Mouse (Mus musculus): ENCODE results near the gene Cyp2w1.
"Not testable (repeated sequence)": the region's sequence is repeated elsewhere in the genome, so short reads cannot be mapped to it uniquely, and the experiment has no call there.

The Cyp2w1 gene

GRCm38 (mm10) chr5:139388195-139388570 is 35.8 kb downstream of the Cyp2w1 start:
- no peak for DNase-seq

GRCm38 (mm10) chr5:139388694-139389675 is 36.6 kb downstream of the Cyp2w1 start:
- peak; percentile 89 for DNase-seq

GRCm38 (mm10) chr5:139389676-139390061 is 37.3 kb downstream of the Cyp2w1 start:
- peak; percentile 66 for DNase-seq

GRCm38 (mm10) chr5:139390324-139391119 is 38.1 kb downstream of the Cyp2w1 start:
- DNase-seq = not testable (repeated sequence)

- no peak for DNase-seq
Measured at GRCm38 (mm10) chr5:139391309-139391990, 39.0 kb downstream of the Cyp2w1 start.

GRCm38 (mm10) chr5:139392219-139393196 is 40.1 kb downstream of the Cyp2w1 start:
- DNase-seq = no peak

- DNase-seq = no peak
Measured at GRCm38 (mm10) chr5:139393197-139393588, 40.8 kb downstream of the Cyp2w1 start.

GRCm38 (mm10) chr5:139394399-139394798 is 42.0 kb downstream of the Cyp2w1 start:
- DNase-seq = peak; percentile 64

GRCm38 (mm10) chr5:139395528-139395927 is 43.1 kb downstream of the Cyp2w1 start:
- no peak for DNase-seq

GRCm38 (mm10) chr5:139397359-139397916 is 45.0 kb downstream of the Cyp2w1 start:
- DNase-seq = no peak

GRCm38 (mm10) chr5:139397959-139398753 is 45.7 kb downstream of the Cyp2w1 start:
- DNase-seq = peak; percentile 92

- DNase-seq = no peak
Measured at GRCm38 (mm10) chr5:139398786-139399185, 46.4 kb downstream of the Cyp2w1 start.

- no peak for DNase-seq
Measured at GRCm38 (mm10) chr5:139399991-139400390, 47.6 kb downstream of the Cyp2w1 start.

GRCm38 (mm10) chr5:139402106-139402505 is 49.7 kb downstream of the Cyp2w1 start:
- DNase-seq = no peak

- no peak for DNase-seq
Measured at GRCm38 (mm10) chr5:139403692-139404260, 51.4 kb downstream of the Cyp2w1 start.

GRCm38 (mm10) chr5:139404801-139405401 is 52.5 kb downstream of the Cyp2w1 start, which contains the start of gene C130050O18Rik:
TSS of gene C130050O18Rik (plus strand) at chr5:139405280.
- no peak for DNase-seq

GRCm38 (mm10) chr5:139405478-139405877 is 53.1 kb downstream of the Cyp2w1 start:
- DNase-seq = no peak

- DNase-seq = no peak
Measured at GRCm38 (mm10) chr5:139405953-139406352, 53.5 kb downstream of the Cyp2w1 start.

Data from retina, postnatal 1 day (tissue).